22 mouse cellular contexts compared by ENCODE assay signal in the genomic region with DNA sequence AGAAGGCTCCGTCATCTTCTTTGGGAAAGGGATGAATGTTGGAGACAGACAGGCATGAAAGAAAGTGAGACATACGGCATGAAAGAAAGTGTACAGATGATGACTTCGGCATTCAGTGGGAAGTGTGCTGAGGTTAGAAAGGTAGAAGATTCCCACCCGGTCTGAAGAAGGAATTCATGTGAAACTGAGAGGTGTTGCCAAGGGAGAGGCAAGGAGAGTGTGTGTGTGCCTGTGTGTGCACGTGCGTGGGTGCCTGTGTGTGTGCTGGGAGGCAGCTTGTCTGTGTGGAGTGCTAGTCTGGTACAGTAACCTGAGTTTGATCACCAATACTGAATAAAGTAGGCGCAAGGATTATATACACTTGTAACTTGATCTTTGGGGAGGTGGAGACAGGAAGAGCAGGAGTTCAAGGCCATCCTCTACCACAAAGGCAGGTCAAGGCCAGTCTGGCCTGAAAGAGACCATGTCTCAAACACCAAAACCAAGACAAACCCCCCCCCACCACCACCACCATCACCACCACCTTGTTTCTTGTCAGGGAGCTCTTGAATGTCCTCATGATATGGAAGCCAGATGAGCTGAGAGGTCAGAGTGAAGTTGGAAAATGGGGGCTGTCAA. TPM values are rescaled to one million over a fixed set of nuclear protein-coding genes. Genes with fewer than 3 reads are reported as not detected.
"Had no signal": no experiment of that assay in that cellular context is flagged by ENCODE, and none has a peak within 500 bp of the region (broad histone marks: within the 10 kb centered on the region; RNA-seq: fewer than 3 reads in every experiment).

No protein-coding gene starts in this region.

- ATAC-seq: midbrain, embryonic 13.5 days; midbrain, embryonic 15.5 days had no signal

- H3K9me3 ChIP-seq: midbrain, embryonic 10.5 days; midbrain, embryonic 13.5 days; midbrain, embryonic 15.5 days; neural tube, embryonic 13.5 days; neural tube, embryonic 15.5 days had no signal

- H3K9ac ChIP-seq: lung, embryonic 14.5 days; midbrain, embryonic 13.5 days; midbrain, embryonic 15.5 days; neural tube, embryonic 13.5 days; neural tube, embryonic 15.5 days had no signal

- H3K4me3 ChIP-seq: midbrain, embryonic 10.5 days; midbrain, embryonic 13.5 days; midbrain, embryonic 15.5 days; myocyte; neural tube, embryonic 13.5 days; neural tube, embryonic 15.5 days had no signal

- H3K4me2 ChIP-seq: lung, embryonic 14.5 days; midbrain, embryonic 13.5 days; midbrain, embryonic 15.5 days; neural tube, embryonic 13.5 days; neural tube, embryonic 15.5 days had no signal

- H3K27me3 ChIP-seq: midbrain, embryonic 15.5 days had no signal

- DNase-seq: lung, adult 18-20 months; lung, embryonic 14.5 days; lung, postnatal 10 days; lung, postnatal 4 days; retina, postnatal 1 day; right cerebral cortex, postnatal 14 days; spleen, adult 18-20 months; thymus, adult 18-20 months; thymus, postnatal 14 days; thymus, postnatal 36 days had no signal

- H3K27ac ChIP-seq: midbrain, embryonic 10.5 days; midbrain, embryonic 13.5 days; midbrain, embryonic 15.5 days; neural tube, embryonic 13.5 days; neural tube, embryonic 15.5 days had no signal

- H3K36me3 ChIP-seq: midbrain, embryonic 10.5 days; midbrain, embryonic 13.5 days; midbrain, embryonic 15.5 days; neural tube, embryonic 13.5 days; neural tube, embryonic 15.5 days had no signal

RNA-seq across cellular contexts. Expression of a gene that starts 15.3 kb away (rescaled TPM):
- total RNA-seq: megakaryocyte, adult 5-6 weeks; megakaryocyte-erythroid progenitor cell, adult 5-6 weeks had no signal
- polyA plus RNA-seq: liver, embryonic 16.5 days; lung, embryonic 14.5 days; midbrain, embryonic 10.5 days; myocyte; neural tube, embryonic 11.5 days; small intestine, adult 2 months; stomach, embryonic 16.5 days had no signal

RNA-seq across cellular contexts. Expression of a gene that starts 43.8 kb away (rescaled TPM):
- total RNA-seq: megakaryocyte, adult 5-6 weeks had no signal
